Mouse (Mus musculus): ENCODE results near the gene Cfap221.

Cfap221 gene

DNA sequence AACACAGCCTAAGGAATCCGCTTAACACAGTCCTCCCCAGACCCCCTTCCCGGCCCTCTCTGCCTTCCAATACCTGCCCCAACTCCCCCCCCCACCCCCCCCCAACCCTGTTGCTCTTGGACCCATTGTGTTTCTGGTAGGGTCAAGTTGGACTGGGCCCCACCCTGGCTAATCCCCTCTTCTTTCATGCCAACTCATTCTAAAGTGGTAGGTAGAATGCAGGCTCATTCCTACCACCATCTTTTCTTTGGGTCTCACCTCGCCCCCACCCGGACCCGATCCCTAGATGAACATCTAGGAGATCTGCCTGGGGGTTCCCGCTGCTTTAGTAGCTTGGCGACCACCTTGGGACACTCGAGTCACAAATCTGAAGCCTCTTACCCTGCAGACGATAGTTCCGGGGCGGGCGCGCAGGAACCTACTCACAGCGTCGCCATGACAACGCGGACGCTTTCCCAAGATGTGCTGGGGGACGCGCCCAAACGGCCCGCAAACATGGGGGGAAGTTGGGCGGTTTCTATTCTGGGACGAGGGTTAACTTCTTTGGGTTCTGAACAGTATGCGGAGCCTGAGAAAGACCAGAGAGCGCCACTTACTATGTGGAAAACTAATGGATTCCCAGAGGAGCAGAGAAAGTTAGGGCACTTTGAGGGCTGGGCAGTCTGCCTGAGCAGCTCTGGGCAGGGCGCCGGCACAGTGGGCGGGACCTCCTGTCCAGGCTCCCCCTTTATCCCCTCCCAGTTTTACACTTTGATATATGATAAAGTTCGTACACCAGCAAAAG lies at the start of gene Cfap221:
TSS of gene Cfap221 (minus strand) at position 437 of the 784 bp plus-strand sequence.
- no peak for DNase-seq (ENCODE audit: low read depth in 2 of 2, low spot score in 2 of 2)

DNA sequence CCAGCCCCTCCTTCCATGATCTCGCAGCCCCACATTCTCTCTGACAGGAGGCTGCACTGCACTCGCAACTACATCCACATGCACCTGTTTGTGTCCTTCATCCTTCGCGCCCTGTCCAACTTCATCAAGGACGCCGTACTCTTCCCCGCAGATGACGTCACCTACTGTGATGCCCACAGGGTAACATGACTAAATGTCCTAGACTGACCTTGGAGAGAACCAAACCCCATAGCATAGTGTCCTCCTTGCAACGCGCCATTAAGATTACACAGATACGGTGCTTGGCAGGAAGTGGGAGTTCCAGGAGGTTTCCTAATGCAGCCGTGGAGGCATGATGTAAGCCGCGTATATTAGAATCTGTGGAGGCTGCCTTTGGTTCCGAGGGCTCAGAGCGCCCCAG lies 47.5 kb upstream of the Cfap221 start:
- DNase-seq (ENCODE audit: low read depth in 2 of 2, low spot score in 2 of 2), result no peak

DNA sequence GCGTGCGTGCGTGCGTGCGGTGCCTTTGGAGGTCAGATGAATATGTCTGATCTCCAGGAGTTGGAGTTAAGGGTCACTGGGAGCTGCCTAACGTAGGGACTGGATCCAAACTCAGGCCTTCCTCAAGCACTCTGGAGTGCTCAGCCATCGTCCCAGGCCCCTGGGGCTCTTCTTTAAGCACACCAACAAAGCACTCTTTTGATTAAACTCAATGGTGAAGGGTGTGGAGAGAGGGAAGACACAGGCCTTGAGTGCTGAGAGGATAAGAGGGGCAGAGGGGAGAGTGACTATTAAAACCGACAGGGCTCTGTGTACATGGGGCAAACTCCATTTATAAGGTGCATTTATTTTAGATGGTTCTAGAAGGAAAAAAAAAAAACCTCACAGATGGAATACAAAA lies 45.4 kb upstream of the Cfap221 start:
- DNase-seq (ENCODE audit: low read depth in 2 of 2, low spot score in 2 of 2), result no peak

DNA sequence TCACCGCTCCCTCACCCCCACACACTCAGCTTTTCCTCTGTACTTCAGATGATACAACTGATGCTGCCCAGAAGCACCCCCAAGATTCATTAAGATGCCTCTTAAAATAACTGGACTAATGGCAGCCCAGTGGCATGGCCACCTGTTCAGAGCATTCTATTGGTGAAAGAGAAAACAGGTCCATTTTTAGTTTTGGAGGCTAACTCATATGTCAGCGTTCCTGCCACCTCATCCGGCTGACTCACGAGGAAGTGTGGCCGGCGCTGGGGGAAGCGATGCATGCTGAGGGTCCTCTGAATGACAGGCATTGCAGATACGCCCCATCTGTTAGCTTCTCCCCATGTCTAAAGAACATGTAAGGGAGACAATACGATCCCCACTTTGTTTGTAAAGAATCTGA lies 41.6 kb upstream of the Cfap221 start:
- DNase-seq (ENCODE audit: low read depth in 2 of 2, low spot score in 2 of 2), result no peak

DNA sequence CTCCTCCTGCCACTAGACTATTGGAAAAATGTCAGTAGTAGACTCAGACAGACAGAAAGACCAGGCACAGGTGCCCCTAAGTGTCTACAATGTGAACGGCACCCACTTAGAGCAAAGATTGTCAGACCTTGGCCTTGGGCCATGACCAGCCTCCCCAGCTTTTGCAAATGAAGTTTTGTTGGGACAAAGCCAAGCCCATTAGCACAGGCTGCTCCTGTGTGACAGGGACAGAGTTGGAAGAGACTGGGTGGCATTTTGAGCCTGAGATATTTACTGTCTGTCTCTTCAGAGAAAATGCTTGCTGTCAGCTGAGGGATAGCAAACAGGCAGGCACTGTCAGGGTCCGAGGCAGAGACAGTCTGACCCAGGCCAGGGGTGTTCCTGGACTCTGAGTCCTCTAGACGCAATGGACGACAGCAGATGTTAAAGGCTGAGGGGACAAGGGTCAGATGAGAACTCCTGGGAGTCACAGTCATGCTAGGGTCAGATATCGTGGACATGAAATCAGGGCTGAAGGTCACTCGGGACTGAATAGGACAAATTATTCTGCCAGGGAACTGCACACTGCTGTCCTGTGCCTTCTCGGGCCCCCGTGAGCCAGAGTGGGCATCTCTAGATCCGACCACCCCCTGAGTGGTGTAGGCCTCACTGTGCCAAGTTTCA lies 40.1 kb upstream of the Cfap221 start:
- DNase-seq (ENCODE audit: low read depth in 2 of 2, low spot score in 2 of 2), result no peak

DNA sequence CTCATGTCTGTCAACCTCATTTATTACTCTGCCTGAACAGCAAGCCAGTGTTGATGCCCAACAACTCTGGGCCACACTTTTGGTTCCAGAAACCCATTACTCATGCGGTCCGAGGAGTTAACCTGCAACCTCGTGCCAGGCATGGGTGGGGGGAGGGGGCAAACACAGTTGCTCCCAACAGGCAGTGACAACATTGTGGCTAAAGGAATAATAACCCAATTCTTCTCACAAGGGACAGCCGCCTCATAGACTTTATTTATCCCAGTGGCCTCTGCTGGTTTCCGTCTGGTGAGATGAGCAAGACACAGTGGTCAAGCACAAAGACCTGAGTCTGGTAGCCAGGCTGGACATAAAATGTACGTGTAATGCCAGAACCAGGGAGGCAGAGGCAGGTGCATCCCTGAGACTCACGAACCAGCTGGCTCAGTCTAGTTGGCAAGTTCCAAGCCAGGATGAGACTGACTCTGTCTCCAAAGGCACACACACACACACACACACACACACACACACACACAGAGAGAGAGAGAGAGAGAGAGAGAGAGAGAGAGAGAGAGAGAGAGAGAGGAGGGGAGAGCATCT lies 38.5 kb upstream of the Cfap221 start:
- DNase-seq (ENCODE audit: low read depth in 2 of 2, low spot score in 2 of 2), result no peak

DNA sequence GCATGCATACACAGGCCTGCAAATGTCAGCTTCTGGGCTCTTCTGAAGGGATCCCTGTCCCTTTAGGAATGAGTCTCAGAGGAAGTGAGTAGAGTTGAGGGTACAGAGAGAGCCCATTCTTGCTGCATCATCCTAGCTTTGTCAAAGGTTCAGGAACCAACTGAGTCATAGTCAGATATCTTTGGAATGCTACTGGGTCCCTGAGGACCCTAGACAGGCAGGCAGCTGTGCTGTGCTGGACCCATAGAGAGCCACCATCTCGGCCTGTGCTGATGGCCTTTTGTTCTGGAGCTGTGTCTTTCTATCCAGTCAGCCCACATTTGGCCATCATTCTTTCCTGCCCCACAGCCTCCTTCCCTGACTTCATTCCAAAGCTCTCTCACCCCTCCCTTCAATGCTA lies 37.8 kb upstream of the Cfap221 start:
- DNase-seq (ENCODE audit: low read depth in 2 of 2, low spot score in 2 of 2), result no peak

DNA sequence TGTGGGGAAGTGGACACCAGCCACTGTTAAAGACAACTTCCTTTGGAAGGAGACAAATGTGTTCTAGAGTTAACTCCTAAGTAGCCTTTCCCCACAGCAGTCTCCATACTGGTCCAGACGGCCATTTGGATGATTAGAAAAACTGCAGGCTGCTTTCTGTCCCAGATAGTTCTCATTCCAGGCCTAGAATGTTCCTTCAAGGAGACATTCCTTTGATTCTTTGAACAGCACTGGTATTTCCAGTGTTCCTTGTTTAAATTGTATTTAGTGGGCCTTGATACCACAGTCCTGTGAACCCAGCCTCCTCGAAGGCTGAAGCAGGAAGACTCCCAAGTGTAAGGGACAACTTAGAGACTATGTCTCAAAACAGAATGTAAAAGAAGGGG lies 36.4 kb upstream of the Cfap221 start:
- DNase-seq (ENCODE audit: low read depth in 2 of 2, low spot score in 2 of 2), result no peak

DNA sequence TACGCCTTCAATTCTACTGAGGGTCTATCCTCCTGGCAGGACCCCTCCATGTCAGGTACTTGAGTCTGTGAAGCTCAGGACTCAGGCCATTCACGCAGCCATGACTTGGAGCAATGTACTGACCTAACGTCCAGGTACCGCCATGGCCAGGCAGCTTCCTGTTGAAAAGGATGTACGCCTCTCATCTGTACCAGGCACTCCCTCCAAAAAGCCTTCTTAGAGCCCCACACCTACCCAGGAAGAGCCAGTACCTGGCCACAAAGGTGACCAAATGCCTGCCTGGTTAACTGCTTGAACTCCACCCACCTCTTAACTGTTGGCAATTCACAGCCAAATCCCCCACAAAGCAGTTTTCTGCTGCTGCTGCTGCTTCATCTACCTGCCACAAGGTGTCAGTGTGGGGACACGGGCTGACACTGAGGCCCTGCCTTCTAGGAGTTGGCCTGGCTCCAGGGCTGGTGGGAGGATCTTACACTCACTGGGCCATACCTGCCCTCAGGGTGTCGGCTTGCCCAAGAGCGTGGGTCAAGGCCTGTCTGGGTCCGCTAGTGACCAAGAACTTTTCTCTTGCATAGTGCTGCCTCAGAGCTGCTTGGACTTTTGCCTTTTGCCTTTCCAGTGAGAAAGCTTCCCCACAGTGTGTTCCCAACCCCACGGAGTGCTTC lies 35.9 kb upstream of the Cfap221 start:
- DNase-seq (ENCODE audit: low read depth in 2 of 2, low spot score in 2 of 2), result peak; percentile 47 to 53

DNA sequence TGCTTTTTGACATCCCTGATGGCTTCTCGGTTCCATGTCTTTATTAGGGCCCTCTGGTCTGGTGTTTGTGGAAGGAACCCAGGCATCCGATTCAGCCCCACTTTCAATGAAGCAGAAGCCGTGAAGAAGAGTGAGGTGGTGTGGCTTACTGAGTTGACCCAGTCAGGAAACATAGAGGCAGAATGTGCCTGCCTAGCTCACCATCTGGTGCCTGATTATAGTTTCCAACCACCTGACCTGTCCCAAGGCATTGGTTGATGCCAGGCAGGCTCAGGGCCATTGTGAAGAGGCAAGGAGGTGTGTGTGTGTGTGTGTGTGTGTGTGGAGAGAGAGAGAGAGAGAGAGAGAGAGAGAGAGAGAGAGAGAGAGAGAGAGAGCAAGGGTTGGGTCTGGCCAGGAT lies 33.4 kb upstream of the Cfap221 start:
- DNase-seq (ENCODE audit: low read depth in 2 of 2, low spot score in 2 of 2), result no peak

DNA sequence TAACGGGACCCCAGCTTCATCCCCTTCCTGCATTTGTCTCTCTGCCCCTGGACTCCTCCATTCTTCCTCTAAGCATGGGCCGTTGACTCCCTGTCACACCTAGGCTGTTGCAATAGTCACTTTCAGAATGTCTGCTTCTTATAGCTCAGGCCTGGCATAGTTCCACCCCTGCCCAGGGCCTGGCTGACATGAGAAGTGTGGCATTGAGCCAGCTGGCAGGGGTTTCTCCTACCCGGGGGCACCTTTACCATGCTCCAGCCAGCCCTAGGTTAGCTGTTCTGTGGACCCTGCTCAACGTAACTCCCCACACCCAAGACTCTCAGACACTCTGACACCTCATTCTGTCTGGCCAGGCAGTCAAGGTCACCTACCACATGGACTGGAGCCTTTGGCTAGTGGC lies 30.7 kb upstream of the Cfap221 start:
- DNase-seq (ENCODE audit: low read depth in 2 of 2, low spot score in 2 of 2), result no peak

DNA sequence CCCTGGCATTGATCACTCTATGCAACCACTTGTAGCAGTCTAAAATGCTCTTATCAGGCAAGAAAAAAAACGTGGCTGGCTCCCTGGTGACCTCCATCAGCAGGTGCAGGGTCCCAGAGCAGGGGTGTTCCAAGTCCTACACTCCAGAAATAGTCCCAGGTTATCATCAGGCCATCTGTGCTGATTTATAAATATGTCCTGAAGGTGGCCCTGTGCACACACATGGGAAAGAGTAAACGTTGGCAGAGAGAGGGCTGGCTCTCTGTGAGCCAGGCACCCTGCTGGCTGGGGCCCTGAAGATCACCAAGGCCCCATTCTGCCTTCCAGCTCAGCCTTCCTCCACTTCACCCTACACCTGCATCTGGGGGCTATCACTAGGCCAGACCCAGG lies 28.0 kb upstream of the Cfap221 start:
- no peak for DNase-seq (ENCODE audit: low read depth in 2 of 2, low spot score in 2 of 2)

DNA sequence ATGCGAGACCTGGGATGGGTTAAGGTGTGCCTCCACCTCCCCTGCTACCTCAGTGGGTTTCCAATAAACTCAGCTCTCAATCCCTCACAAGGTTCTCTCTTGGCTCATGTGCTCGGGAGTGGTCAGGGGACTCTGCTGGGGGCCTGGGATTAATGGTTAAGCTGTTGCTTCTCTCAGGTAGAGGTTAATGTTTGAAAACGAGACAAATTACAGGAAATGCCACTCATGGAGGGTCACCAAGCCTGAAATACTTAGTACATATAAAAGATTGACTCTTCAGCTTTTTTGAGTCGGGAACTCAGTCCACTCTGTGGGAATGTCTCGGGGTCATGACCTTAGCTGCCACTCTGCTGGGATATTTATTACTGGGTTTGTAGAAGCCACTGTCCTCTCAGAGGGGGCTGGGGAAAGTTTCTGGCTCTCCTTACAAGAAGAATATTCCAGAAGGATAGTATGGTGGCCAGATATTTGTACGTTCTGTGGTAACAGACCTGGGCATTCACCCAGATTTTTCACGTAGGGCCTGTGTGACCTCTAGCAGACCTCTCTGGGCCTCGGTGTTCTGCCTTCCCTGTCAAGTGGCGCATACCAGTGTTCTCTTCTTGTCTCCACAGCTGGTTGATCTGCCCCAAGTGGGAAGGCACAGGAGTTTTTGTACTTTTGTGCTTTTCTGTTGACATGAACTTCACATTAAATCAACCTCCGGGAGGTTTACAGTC lies 27.5 kb upstream of the Cfap221 start:
- no peak for DNase-seq (ENCODE audit: low read depth in 2 of 2, low spot score in 2 of 2)

DNA sequence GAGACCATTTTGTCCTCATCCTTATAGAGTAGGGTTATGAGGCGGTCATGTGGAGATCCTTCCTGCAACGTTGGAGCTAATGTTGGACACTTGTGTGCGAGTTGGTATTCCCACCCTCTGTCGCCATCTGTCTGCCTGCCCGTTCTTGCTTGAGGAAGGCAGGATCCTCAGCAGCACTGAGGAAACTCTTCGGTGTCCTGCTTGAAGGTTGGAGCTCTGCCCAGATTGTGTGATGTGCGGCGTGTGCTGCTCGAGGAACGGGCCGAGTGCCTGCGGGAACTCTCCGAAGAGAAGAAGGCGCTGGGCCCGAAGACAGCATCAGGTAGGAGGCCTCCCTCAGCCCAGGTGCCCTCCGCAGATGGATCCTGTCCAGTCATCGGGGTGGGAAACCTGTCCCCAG lies 24.9 kb upstream of the Cfap221 start:
- no peak for DNase-seq (ENCODE audit: low read depth in 2 of 2, low spot score in 2 of 2)

DNA sequence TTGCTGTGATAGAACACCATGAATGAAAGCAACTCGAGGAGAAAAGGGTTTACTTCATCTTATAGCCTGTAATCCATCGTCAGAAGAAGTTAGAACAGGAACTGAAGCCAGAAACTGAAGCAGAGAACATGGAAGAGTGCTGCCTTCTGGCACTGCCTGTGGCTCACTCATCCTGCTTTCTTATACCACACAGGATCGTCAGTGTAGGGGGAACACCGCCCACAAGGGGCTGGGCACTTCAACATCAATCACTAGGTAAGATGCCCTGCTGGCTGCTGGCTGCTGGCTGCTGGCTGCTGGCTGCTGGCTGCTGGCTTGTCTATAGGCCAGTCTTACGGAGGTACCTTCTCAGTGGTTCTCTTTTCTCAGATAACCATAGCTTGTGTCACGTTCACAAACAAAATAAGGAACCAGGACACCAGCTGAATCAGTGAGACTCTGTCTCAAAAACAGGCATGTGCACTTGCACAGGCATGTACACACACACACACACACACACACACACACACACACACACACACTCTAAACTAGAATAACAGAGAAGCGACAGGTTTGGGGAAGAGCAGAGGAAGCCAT lies 23.4 kb upstream of the Cfap221 start:
- DNase-seq (ENCODE audit: low read depth in 2 of 2, low spot score in 2 of 2), result no peak

DNA sequence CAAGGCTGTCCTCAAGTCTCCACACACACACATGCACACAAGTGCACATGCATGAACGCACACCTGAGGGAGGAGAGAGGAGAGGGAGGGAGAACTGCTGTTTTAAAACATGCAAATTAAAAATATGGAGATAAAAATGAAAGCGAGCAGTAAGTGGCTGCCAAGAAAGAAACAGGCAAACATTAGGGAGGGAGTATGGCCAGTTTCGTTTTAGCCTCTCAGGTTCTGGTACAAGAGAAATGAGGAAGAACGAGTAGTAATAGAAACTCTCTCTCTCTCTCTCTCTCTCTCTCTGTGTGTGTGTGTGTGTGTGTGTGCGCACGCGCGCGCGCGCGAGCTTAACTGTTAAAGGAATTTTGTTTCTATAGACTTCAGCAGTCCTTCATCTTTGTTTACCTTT lies 22.4 kb upstream of the Cfap221 start:
- DNase-seq (ENCODE audit: low read depth in 2 of 2, low spot score in 2 of 2), result no peak

DNA sequence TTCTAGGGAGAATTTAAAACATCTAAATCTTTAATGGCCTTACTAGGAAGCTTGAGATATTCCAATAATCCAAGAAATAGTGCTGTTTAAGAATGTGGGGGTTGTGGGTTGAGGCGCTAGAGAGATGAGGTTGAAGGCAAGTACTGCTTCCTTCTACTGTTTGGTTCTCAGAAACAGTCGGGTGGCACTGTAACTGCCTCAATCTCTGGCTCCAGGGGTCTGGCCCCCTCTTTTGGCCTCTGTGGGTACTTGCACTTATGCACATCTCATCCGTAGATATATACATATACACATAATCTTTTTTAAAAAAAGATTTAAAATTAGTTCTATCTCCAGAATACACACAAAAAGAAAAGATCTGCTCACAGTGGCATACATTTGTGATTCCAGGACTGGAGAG lies 21.9 kb upstream of the Cfap221 start:
- no peak for DNase-seq (ENCODE audit: low read depth in 2 of 2, low spot score in 2 of 2)

DNA sequence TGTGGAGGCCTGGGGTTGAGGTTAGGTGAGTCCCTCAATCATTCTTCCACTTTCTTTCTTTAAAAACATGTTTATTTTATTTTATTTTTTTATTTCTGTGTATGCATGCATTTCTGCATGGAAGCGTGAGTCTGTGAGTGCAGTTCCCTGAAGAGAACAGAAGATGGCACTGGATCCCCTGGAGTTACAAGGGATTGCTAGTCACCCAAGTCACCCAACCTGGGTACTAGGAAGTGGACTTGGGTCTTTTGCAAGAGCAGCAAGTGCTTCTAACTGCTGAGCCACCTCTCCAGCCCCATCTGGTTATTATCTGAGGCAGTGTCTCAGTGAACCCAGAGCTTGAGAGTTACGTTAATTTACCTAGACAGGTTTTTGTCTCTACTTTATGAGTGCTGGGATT lies 19.2 kb upstream of the Cfap221 start:
- DNase-seq (ENCODE audit: low read depth in 2 of 2, low spot score in 2 of 2), result no peak

DNA sequence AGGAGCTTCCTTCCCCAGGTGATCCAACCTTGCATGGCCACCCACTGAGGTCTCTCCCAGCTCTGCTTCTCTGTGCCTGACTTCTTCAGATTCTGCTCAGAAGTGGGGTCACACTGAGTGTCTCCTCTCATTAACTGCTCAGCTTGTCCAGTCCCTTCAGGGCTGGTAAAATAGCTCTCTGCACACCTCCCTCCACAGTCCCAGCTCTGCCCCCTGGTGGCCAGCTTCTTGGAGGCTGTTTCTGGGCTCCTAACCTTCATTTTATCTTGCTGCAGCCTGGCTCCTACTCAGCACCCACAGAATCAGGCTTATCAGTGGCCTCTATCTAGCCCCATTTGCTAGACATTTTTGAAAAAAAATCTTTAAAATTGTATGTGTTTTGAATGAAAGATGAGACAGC lies 16.1 kb upstream of the Cfap221 start:
- DNase-seq (ENCODE audit: low read depth in 2 of 2, low spot score in 2 of 2), result peak; percentile 5 to 16

DNA sequence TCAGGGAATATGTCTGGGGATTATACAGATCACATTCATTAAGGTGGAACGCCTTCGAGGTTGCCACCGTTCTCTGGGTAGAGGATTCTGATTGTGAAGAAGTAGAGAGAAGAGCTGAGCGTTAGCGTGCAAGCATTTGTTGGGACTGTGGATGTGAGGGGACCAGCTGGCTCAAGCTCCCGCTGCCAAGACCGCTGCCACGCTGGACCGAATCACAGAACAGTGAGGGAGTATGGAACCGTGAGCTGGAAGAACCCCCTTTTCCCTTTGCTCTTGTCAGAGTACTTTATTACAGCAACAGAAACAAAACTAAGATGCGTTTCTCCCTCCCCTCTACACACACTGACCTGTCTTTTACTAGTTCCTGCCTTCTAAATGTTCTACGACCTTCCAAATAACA lies 15.6 kb upstream of the Cfap221 start:
- no peak for DNase-seq (ENCODE audit: low read depth in 2 of 2, low spot score in 2 of 2)

All from CD8-positive naive resting alpha-beta T cell, adult 2 months (primary cell).